Mouse (Mus musculus) macrophage (primary cell): ENCODE measurements around the gene Psmc3. TPM values are rescaled to one million over a fixed set of nuclear protein-coding genes. Genes with fewer than 3 reads are reported as not detected.

Source experiments
- H3K27ac ChIP-seq: fragments of 350-480 bp; formaldehyde crosslinking; 2 replicates; pipeline ENCODE4 v1.9.0; 2021
- H3K36me3 ChIP-seq: fragments of 350-480 bp; formaldehyde crosslinking; 2 replicates; pipeline ENCODE4 v1.9.0; 2021; ENCODE audit errors: inconsistent target
- H3K4me3 ChIP-seq: fragments of 350-480 bp; formaldehyde crosslinking; 2 replicates; pipeline ENCODE4 v1.9.0; 2021; ENCODE audit errors: inconsistent target
- H3K79me2 ChIP-seq: fragments of 350-480 bp; formaldehyde crosslinking; 2 replicates; pipeline ENCODE4 v1.9.0; 2021; ENCODE audit errors: inconsistent target
- WGBS: methylation state at CpG from one replicate; pipeline ENCODE4 v1.1.7; 2026; ENCODE audit warnings: inconsistent platforms; ENCODE audit not compliant: missing documents; 5-methylcytosine and 5-hydroxymethylcytosine counted together
- polyA plus RNA-seq: library from polyadenylated mRNA; stranded (reverse); fragments of 250-400 nt; gene quantifications from 3 replicates; pipeline ENCODE4 v1.2.4, GENCODE M21; 2018; ENCODE audit warnings: inconsistent platforms

Psmc3 gene
- polyA plus RNA-seq, 1 experiment from 2014 or later, result 321 TPM

- 10% methylated on average over 8 of the region's 8 CpGs for WGBS
- Histone ChIP-seq H3K36me3 (0 out of 2 replicates have a peak, but pooled peaks cover 3% of the 10 kb centered on the region), H3K79me2 (peaks cover 59% of the 10 kb centered on the region), H3K4me3 (no peak overlapping the region), H3K27ac (peak overlapping the region; percentile 100)
Observed at GRCm38 (mm10) chr2:91080784-91081513, 27.1 kb downstream of the Psmc3 start.

GRCm38 (mm10) chr2:91081775-91082695 lies 28.2 kb downstream of the Psmc3 start, which contains the start of gene Spi1:
Gene Spi1, plus strand, starts transcription at chr2:91082390.
- peaks cover 70% of the 10 kb centered on the region for H3K79me2 ChIP-seq
- 18% methylated on average over 13 of the region's 13 CpGs for WGBS
- H3K36me3 ChIP-seq, result 0 out of 2 replicates have a peak, but pooled peaks cover 3% of the 10 kb centered on the region
- H3K4me3 ChIP-seq, result peak within 1 kb of the TSS; percentile 32
- peak within 1 kb of the TSS; percentile 100 for H3K27ac ChIP-seq

DNA sequence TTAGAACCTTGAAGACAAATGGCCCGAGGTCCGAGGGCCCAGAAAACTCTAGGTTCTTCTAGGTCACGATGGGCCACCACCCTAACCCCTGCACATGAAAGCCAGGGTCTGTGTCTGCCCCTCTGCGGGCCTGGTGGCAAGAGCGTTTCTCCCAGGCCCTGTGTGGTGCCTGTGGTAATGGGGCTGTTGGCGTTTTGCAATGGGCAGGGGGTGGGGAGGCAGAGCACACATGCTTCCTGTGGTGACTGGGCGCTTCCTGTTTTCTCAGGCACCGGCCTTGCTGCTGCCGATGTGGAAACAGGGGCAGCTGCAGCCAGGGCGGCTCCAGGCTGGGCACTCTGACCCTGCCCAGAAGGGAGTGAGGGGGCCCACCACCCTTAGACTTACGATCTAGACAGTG lies 29.0 kb downstream of the Psmc3 start:
- Histone ChIP-seq H3K4me3 (peak overlapping the region; percentile 32), H3K79me2 (peaks cover 78% of the 10 kb centered on the region), H3K36me3 (0 out of 2 replicates have a peak, but pooled peaks cover 3% of the 10 kb centered on the region), H3K27ac (peak overlapping the region; percentile 100)
- WGBS, result 0% methylated on average over 11 of the region's 11 CpGs

- H3K27ac ChIP-seq, result peak overlapping the region; percentile 100
- H3K4me3 ChIP-seq, result peak overlapping the region; percentile 32
- peaks cover 84% of the 10 kb centered on the region for H3K79me2 ChIP-seq
- 0 out of 2 replicates have a peak, but pooled peaks cover 3% of the 10 kb centered on the region for H3K36me3 ChIP-seq
- 0% methylated on average over 1 of the region's 1 CpGs for WGBS
Observed at GRCm38 (mm10) chr2:91083366-91083940, 29.6 kb downstream of the Psmc3 start.

DNA sequence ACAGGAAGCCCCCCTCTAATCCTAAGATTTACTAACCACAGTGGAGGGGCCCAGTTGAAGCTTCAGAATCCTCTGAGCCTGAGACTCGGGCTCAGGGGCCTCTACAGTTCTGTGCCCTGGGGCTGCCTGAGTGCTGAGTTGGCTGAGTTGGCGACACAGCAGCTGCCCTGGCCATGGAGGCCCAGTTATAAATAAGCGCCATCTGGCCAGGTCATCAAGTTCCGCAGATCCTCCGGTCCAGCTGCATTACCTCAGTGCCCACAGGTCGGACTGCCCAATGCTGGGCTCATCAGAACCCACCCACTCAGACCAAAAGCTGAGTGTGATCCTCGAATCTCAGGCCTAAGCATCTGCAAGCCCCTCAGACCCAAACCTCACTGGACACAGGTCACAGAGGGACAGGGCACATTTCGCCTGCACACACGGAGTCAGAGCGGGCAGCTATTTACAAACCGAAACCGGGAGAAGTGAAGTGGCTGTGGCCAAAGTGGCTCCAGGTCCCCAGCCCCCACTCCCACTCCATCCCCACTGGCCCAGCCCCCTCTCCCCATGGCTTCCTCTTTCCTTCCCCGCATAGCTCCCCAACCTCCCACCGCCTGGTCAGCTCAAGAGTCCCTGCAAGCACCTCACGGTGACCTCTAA lies 30.5 kb downstream of the Psmc3 start:
- peaks cover 87% of the 10 kb centered on the region for H3K79me2 ChIP-seq
- WGBS, result 6% methylated on average over 15 of the region's 15 CpGs
- peaks cover 4% of the 10 kb centered on the region; the same call in 1 of the 2 replicates for H3K36me3 ChIP-seq
- peak overlapping the region; percentile 100 for H3K27ac ChIP-seq
- H3K4me3 ChIP-seq, result peak overlapping the region; percentile 32

DNA sequence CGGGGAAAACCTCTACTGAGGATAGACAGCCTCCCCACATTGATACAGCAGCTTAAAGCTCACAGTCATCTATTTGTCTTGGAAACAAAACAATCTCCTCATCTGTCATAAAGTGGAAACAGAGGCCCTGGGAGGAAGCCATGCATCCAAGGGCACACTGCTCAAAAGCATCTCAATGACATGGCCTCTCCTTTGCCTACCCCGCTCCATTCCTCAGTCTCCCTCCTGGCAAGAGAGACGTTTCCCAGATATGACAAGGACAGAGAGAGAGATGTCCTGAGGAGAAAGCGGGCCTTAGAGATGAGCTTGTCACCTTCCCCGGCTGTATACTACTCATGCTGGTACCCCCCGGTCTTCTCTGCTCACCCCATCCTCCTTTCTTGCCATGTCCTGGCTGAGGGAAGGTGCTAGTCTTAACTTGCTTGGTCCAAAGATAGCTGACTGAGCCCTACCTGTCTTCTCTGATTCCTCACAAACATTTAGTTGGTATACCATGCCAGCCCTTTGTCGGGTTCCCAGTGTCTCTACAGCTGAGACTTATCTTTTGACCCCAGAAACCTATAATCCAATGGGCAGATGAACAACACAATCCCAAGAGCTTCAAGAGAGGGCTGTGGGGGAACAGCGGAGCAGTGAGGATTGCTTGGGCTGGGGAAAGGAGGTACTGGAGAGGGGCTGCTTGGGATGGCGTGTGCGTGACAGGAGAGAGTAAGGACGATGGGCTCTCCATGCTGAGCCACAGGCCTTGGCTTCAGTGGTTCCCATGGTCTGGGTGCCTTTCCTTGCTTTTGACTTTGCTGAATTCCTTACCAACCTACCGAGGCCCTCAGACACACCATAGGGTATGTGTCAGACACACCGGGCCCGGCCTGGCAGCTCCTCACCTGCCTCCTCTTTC lies 31.9 kb downstream of the Psmc3 start:
- Histone ChIP-seq H3K79me2 (peaks cover 87% of the 10 kb centered on the region), H3K36me3 (peaks cover 18% of the 10 kb centered on the region; the same call in 1 of the 2 replicates), H3K27ac (peak overlapping the region; percentile 100), H3K4me3 (no peak overlapping the region)
- 76% methylated on average over 14 of the region's 14 CpGs for WGBS

DNA sequence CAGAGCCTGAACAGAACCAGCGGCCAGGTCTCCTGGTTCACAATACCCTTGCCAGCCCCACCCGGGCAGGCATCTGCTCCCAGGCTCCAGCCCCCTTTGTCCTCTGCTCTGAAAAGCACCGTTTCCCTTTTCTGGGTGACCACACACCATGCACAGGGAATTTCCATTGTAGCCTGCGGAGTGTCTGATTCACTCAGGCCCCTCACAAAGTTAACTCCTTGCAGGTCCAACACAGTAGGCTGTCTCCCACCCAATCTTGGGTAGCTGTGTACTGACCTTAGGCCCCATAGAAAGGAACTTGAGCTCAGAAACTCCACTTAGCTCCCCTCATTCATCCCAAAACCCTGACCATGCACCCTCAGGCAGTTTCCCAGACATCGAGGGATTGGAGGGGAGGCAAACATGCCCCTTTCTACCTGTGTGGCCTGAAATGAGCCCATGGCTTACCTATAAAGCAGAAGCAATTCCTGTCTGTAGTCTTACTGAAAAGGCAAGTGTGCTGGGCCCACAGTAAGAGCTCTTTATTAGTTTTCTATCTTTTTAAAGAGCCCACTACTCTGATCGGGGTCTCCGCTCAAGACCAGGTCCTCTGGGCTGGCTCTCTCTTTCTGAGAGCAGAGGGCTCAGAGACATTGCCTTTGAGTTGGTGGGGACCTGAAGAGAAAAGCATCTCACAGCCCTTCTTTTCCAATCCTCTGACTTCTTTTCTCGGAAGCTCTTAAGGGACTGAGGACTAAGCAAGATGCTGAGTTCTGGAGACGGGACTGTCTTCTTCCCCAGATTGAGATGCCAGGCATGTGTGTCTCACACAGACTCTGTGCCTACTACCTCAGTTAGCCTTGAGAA lies 32.8 kb downstream of the Psmc3 start:
- H3K36me3 ChIP-seq, result peaks cover 25% of the 10 kb centered on the region; the same call in 1 of the 2 replicates
- WGBS, result 47% methylated on average over 9 of the region's 9 CpGs
- peak overlapping the region; percentile 100 for H3K27ac ChIP-seq
- peaks cover 89% of the 10 kb centered on the region for H3K79me2 ChIP-seq
- no peak overlapping the region for H3K4me3 ChIP-seq

DNA sequence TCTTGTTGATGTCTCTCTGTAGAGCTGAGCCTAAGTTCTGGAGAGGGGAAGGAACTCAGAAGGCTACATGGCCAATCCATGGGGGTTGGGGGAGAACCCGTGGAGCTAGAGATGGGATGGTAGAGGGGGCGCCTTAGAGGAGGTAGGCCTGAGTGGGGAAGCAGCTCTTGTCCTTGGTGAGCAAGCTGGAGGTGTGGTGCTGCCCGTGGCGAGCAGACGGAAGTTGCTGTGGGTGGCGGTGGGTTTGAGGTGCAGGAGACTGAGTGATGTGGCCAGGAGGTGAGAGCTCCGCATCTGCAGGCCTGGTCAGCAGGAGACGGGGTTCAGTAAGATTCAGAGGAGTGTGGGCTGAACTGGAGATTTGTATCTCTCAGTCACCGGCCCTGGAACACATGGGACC lies 33.6 kb downstream of the Psmc3 start:
- 28% methylated on average over 9 of the region's 9 CpGs for WGBS
- H3K36me3 ChIP-seq, result peaks cover 34% of the 10 kb centered on the region
- no peak overlapping the region for H3K4me3 ChIP-seq
- peak overlapping the region; percentile 100 for H3K27ac ChIP-seq
- H3K79me2 ChIP-seq, result peaks cover 89% of the 10 kb centered on the region

DNA sequence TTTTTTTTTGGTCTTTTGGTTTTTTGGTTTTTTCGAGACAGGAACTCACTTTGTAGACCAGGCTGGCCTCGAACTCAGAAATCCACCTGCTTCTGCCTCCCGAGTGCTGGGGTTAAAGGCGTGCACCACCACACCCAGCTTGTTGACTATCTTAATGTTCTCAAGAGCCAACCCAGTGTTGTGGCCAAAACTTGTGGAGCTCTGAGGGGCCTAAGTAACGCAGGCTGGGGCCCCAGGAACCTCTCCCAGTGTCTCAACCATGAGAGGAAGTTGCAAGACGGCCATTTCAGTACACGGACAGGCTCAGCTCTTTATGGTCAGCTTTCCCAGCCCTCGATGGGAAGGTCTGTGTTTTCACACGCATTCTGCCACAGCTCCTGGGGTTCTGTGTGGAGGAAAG lies 35.2 kb downstream of the Psmc3 start:
- 41% methylated on average over 9 of the region's 9 CpGs for WGBS
- Histone ChIP-seq H3K27ac (peak overlapping the region; percentile 48), H3K79me2 (peaks cover 83% of the 10 kb centered on the region), H3K36me3 (peaks cover 34% of the 10 kb centered on the region), H3K4me3 (no peak overlapping the region)

- H3K27ac ChIP-seq, result no peak overlapping the region
- H3K36me3 ChIP-seq, result peaks cover 34% of the 10 kb centered on the region
- peaks cover 79% of the 10 kb centered on the region for H3K79me2 ChIP-seq
- H3K4me3 ChIP-seq, result no peak overlapping the region
- 84% methylated on average over 6 of the region's 6 CpGs for WGBS
Observed at GRCm38 (mm10) chr2:91090208-91090607, 36.4 kb downstream of the Psmc3 start.

- Histone ChIP-seq H3K36me3 (peaks cover 31% of the 10 kb centered on the region), H3K27ac (no peak overlapping the region), H3K79me2 (peaks cover 79% of the 10 kb centered on the region), H3K4me3 (no peak overlapping the region)
- WGBS, result 93% methylated on average over 5 of the region's 6 CpGs
Observed at GRCm38 (mm10) chr2:91090827-91091226, 37.0 kb downstream of the Psmc3 start.

DNA sequence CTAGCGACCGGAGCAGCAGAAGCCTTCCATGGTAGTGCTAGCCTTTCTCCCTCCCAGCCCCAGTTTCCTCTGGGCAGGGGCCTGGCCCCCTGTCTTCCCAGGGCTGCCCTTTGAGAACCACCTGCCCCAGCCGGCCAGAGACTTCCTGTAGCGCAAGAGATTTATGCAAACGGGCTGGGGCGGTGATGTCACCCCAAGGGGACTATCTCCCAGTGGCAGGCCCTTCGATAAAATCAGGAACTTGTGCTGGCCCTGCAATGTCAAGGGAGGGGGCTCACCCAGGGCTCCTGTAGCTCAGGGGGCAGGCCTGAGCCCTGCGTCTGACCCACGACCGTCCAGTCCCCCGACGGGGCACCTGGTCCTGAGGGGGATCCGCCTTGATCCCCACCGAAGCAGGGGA lies 42.7 kb downstream of the Psmc3 start:
- H3K79me2 ChIP-seq, result peaks cover 79% of the 10 kb centered on the region
- WGBS, result 0% methylated on average over 14 of the region's 14 CpGs
- H3K4me3 ChIP-seq, result peak overlapping the region; percentile 95
- peaks cover 29% of the 10 kb centered on the region for H3K36me3 ChIP-seq
- H3K27ac ChIP-seq, result peak overlapping the region; percentile 100
